Mouse (Mus musculus): ENCODE measurements around the gene S100a8. TPM values are rescaled to one million over a fixed set of nuclear protein-coding genes. Genes with fewer than 3 reads are reported as not detected.
A peak's percentile ranks its signal among the peaks of the same experiment; 100 is the strongest.

The S100a8 gene
- total and polyA plus RNA-seq, 2 experiments from 2014 or later = 4.3 to 15.1 TPM

GRCm38 (mm10) chr3:90648981-90649380 lies 19.8 kb upstream of the S100a8 start:
- no peaks in the 10 kb centered on the region for H3K4me1 ChIP-seq (ENCODE audit: insufficient read depth)
- ATAC-seq (no peak), DNase-seq (no peak)
- no peak for TF ChIP-seq CTCF (IDR thresholded peaks at IDR 0.05; ENCODE audit: low read depth)
- H3K27me3 ChIP-seq (ENCODE audit: insufficient read depth, low read length) = peaks cover 4% of the 10 kb centered on the region; the same call in 1 of the 2 replicates
- no peak overlapping the region for H3K4me3 ChIP-seq (ENCODE audit: low read depth, low read length)
- no peak overlapping the region for H3K27ac ChIP-seq (ENCODE audit: low read depth, low read length)
- no peak overlapping the region for H3K9ac ChIP-seq
- no peaks in the 10 kb centered on the region for H3K36me3 ChIP-seq (ENCODE audit: insufficient read depth)
- no peaks in the 10 kb centered on the region for H3K9me3 ChIP-seq (ENCODE audit: low read length)
- H3K4me2 ChIP-seq (ENCODE audit: low read depth) = no peak overlapping the region

GRCm38 (mm10) chr3:90649832-90650231 lies 18.9 kb upstream of the S100a8 start:
- Histone ChIP-seq H3K4me2 (ENCODE audit: low read depth) (no peak overlapping the region), H3K27ac (ENCODE audit: low read depth, low read length) (no peak overlapping the region), H3K4me1 (ENCODE audit: insufficient read depth) (no peaks in the 10 kb centered on the region), H3K4me3 (ENCODE audit: low read depth, low read length) (no peak overlapping the region), H3K27me3 (ENCODE audit: insufficient read depth, low read length) (peaks cover 4% of the 10 kb centered on the region; the same call in 1 of the 2 replicates), H3K9ac (no peak overlapping the region), H3K9me3 (ENCODE audit: low read length) (no peaks in the 10 kb centered on the region), H3K36me3 (ENCODE audit: insufficient read depth) (no peaks in the 10 kb centered on the region)
- WGBS = 92% methylated on average over 2 of the region's 2 CpGs
- TF ChIP-seq CTCF (IDR thresholded peaks at IDR 0.05; ENCODE audit: low read depth) = no peak
- ATAC-seq (no peak), DNase-seq (no peak)

GRCm38 (mm10) chr3:90652878-90653508 lies 15.8 kb upstream of the S100a8 start:
- DNase-seq (peak; percentile 89), ATAC-seq (peak; percentile 90)
- no peak overlapping the region for H3K27ac ChIP-seq (ENCODE audit: low read depth, low read length)
- H3K4me3 ChIP-seq (ENCODE audit: low read depth, low read length) = no peak overlapping the region
- H3K4me2 ChIP-seq (ENCODE audit: low read depth) = no peak overlapping the region
- H3K9me3 ChIP-seq (ENCODE audit: low read length) = no peaks in the 10 kb centered on the region
- no peaks in the 10 kb centered on the region for H3K4me1 ChIP-seq (ENCODE audit: insufficient read depth)
- peak; percentile 90 for TF ChIP-seq CTCF (IDR thresholded peaks at IDR 0.05; ENCODE audit: low read depth)
- no peaks in the 10 kb centered on the region for H3K36me3 ChIP-seq (ENCODE audit: insufficient read depth)
- H3K27me3 ChIP-seq (ENCODE audit: insufficient read depth, low read length) = peaks cover 4% of the 10 kb centered on the region; the same call in 1 of the 2 replicates
- WGBS = 35% methylated on average over 5 of the region's 5 CpGs
- no peak overlapping the region for H3K9ac ChIP-seq

GRCm38 (mm10) chr3:90653717-90654116 lies 15.1 kb upstream of the S100a8 start, which contains the start of gene S100a7a:
Gene S100a7a (plus strand): TSS chr3:90654017.
- ATAC-seq = no peak
- TF ChIP-seq CTCF (IDR thresholded peaks at IDR 0.05; ENCODE audit: low read depth) = no peak
- no peak for DNase-seq
- Histone ChIP-seq H3K36me3 (ENCODE audit: insufficient read depth) (no peaks in the 10 kb centered on the region), H3K9me3 (ENCODE audit: low read length) (no peaks in the 10 kb centered on the region), H3K4me3 (ENCODE audit: low read depth, low read length) (no peak within 1 kb of the TSS), H3K27me3 (ENCODE audit: insufficient read depth, low read length) (peaks cover 4% of the 10 kb centered on the region; the same call in 1 of the 2 replicates), H3K27ac (ENCODE audit: low read depth, low read length) (no peak within 1 kb of the TSS), H3K4me2 (ENCODE audit: low read depth) (no peak within 1 kb of the TSS), H3K9ac (no peak within 1 kb of the TSS), H3K4me1 (ENCODE audit: insufficient read depth) (no peaks in the 10 kb centered on the region)

- ATAC-seq (no peak), DNase-seq (no peak)
- whole genome bisulfite sequencing = 73% methylated on average over 4 of the region's 4 CpGs
- Histone ChIP-seq H3K36me3 (ENCODE audit: insufficient read depth) (no peaks in the 10 kb centered on the region), H3K27me3 (ENCODE audit: insufficient read depth, low read length) (peaks cover 4% of the 10 kb centered on the region; the same call in 1 of the 2 replicates), H3K27ac (ENCODE audit: low read depth, low read length) (no peak overlapping the region), H3K9ac (no peak overlapping the region), H3K9me3 (ENCODE audit: low read length) (no peaks in the 10 kb centered on the region), H3K4me1 (ENCODE audit: insufficient read depth) (no peaks in the 10 kb centered on the region), H3K4me3 (ENCODE audit: low read depth, low read length) (no peak overlapping the region), H3K4me2 (ENCODE audit: low read depth) (no peak overlapping the region)
- TF ChIP-seq CTCF (IDR thresholded peaks at IDR 0.05; ENCODE audit: low read depth) = 0 out of 2 replicates have a peak, but pooled peaks have one; percentile 23
Observed at GRCm38 (mm10) chr3:90657405-90657804, 11.4 kb upstream of the S100a8 start.

GRCm38 (mm10) chr3:90659364-90660044 lies 9.3 kb upstream of the S100a8 start:
- H3K27ac ChIP-seq (ENCODE audit: low read depth, low read length) = no peak overlapping the region
- no peaks in the 10 kb centered on the region for H3K9me3 ChIP-seq (ENCODE audit: low read length)
- H3K4me3 ChIP-seq (ENCODE audit: low read depth, low read length) = no peak overlapping the region
- DNase-seq (no peak), ATAC-seq (no peak)
- H3K4me2 ChIP-seq (ENCODE audit: low read depth) = no peak overlapping the region
- H3K9ac ChIP-seq = no peak overlapping the region
- H3K4me1 ChIP-seq (ENCODE audit: insufficient read depth) = no peaks in the 10 kb centered on the region
- H3K27me3 ChIP-seq (ENCODE audit: insufficient read depth, low read length) = no peaks in the 10 kb centered on the region
- no peaks in the 10 kb centered on the region for H3K36me3 ChIP-seq (ENCODE audit: insufficient read depth)
- no peak for TF ChIP-seq CTCF (IDR thresholded peaks at IDR 0.05; ENCODE audit: low read depth)

GRCm38 (mm10) chr3:90664219-90664618 lies 4.6 kb upstream of the S100a8 start:
- WGBS = 84% methylated on average over 2 of the region's 2 CpGs
- TF ChIP-seq CTCF (IDR thresholded peaks at IDR 0.05; ENCODE audit: low read depth) = peak; percentile 19; the same call in 1 of the 2 replicates
- DNase-seq = no peak
- Histone ChIP-seq H3K36me3 (ENCODE audit: insufficient read depth) (no peaks in the 10 kb centered on the region), H3K9ac (no peak overlapping the region), H3K27ac (ENCODE audit: low read depth, low read length) (no peak overlapping the region), H3K4me2 (ENCODE audit: low read depth) (no peak overlapping the region), H3K4me3 (ENCODE audit: low read depth, low read length) (no peak overlapping the region), H3K27me3 (ENCODE audit: insufficient read depth, low read length) (no peaks in the 10 kb centered on the region), H3K4me1 (ENCODE audit: insufficient read depth) (no peaks in the 10 kb centered on the region), H3K9me3 (ENCODE audit: low read length) (no peaks in the 10 kb centered on the region)
- no peak for ATAC-seq
